Mouse (Mus musculus): ENCODE data around the gene Wdr11. TPM values are rescaled to one million over a fixed set of nuclear protein-coding genes. Genes with fewer than 3 reads are reported as not detected.

Wdr11 gene
- total and polyA plus RNA-seq, 3 experiments = 24.8 to 37.6 (median 26.1) TPM

DNA sequence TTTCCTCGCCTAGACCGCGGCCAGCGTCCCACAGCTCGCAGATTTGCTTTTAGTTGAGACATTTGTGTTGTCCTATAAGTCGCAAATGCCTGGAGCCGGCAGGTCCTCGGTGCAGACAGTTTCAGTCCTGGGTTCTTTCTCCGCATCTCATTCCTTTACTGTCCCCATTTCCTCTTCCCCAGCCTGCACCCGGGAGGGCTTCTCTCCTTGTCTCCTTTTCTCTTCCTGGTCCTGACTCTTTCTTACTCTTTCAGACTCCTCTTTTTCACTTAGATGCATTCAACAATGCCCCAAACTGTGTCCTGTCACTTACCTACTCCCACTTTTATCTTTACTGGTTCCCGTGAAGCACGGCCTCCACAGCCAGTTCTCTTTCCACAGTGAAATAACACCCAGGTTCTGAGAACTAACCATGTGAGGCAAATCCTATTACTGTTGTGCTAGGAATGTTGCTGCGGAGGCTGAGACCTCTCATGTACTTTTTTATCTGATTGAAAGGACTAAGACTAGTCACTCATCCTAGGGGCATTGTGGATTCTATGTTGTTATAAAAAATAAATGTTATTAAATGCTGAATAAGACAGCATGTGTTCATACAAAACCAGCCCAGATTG, 576 bp downstream of the Wdr11 start (continued):
- TF ChIP-seq CHD2 (IDR thresholded peaks at IDR 0.05; ENCODE audit: low read length) (no peak), SIN3A (IDR thresholded peaks at IDR 0.05; ENCODE audit: low read length) (0 out of 2 replicates have a peak, but pooled peaks have one; percentile 17), ZMIZ1 (IDR thresholded peaks at IDR 0.05; ENCODE audit: low read depth, low read length) (no peak), USF2 (conservative IDR thresholded peaks at IDR 0.05; ENCODE audit: low read depth, low read length) (no peak), MAFK (IDR thresholded peaks at IDR 0.05; ENCODE audit: insufficient replicate concordance, low read length) (no peak), MEF2A (IDR thresholded peaks at IDR 0.05; ENCODE audit: borderline replicate concordance, low read depth, low read length) (no peak), TBP (conservative IDR thresholded peaks at IDR 0.05; ENCODE audit: low read depth, low read length) (no peak), NELFE (IDR thresholded peaks at IDR 0.05; ENCODE audit: low read depth, low read length) (no peak; the same call in 1 of the 2 replicates), PAX5 (IDR thresholded peaks at IDR 0.05; ENCODE audit: low read length) (no peak), BHLHE40 (IDR thresholded peaks at IDR 0.05; ENCODE audit: low read depth, low read length) (no peak)

DNA sequence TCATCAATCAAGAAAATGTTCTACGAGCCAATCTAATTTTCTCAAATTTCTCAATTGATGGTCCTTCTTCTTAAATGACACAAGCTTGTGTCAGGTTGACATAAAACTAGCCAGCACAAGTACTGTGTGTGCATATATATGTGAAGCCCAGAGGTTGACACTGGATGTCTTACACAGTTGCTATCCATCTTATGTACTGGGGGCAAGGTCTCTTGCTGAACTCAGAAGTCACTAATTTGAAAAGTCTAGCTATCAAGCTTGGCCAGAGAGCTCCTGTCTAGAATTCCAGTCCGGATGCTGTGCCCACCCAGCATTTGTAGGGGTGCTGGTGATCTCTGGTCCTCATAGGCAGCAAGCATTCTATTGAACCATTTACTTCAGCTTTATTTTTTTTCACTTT, 5.5 kb downstream of the Wdr11 start:
- Histone ChIP-seq H3K4me3 (replicated peaks in 1 of 3; ENCODE audit: low read depth in 2 of 3, low read length in 2 of 3, poor library complexity in 1 of 3) (no peak overlapping the region), H3K9ac (ENCODE audit: insufficient read depth, low read depth) (no peak overlapping the region), H3K79me2 (replicated peaks; ENCODE audit: control insufficient read depth, extremely low read depth, insufficient read depth, poor library complexity, severe bottlenecking) (peaks cover 2% of the 10 kb centered on the region; the same call in 1 of the 2 replicates), H3K9me3 (replicated peaks; ENCODE audit: low read length) (no peaks in the 10 kb centered on the region), H3K27me3 (replicated peaks) (no peaks in the 10 kb centered on the region), H3K4me2 (ENCODE audit: insufficient read depth, low read depth, poor library complexity, severe bottlenecking) (no peak overlapping the region), H3K36me3 (replicated peaks in 1 of 2; ENCODE audit: control insufficient read depth in 1 of 2, insufficient read depth in 1 of 2, low read length in 1 of 2) (peaks cover 27 to 50% of the 10 kb centered on the region in 2 experiments), H3K27ac (ENCODE audit: insufficient read depth, low read depth) (no peak overlapping the region), H3K4me1 (ENCODE audit: control insufficient read depth in 1 of 2, insufficient read depth in 2 of 2) (peaks cover 0 to 8% of the 10 kb centered on the region in 2 experiments; a peak in 2 of 4 replicates)
- no peak for TF ChIP-seq ZC3H11A (IDR thresholded peaks at IDR 0.05; ENCODE audit: low read depth, low read length)
- TF ChIP-seq KAT2A (IDR thresholded peaks at IDR 0.05; ENCODE audit: insufficient replicate concordance, low read length) = no peak
- TF ChIP-seq CTCF (conservative IDR thresholded peaks at IDR 0.05 in 1 of 2, IDR thresholded peaks at IDR 0.05 in 1 of 2; ENCODE audit: low read depth in 2 of 2, low read length in 2 of 2) = no peak
- no peak for TF ChIP-seq POLR2A (IDR thresholded peaks at IDR 0.05; ENCODE audit: low read depth, low read length)
- TF ChIP-seq NELFE (IDR thresholded peaks at IDR 0.05; ENCODE audit: low read depth, low read length) = no peak
- no peak for TF ChIP-seq IRF4 (IDR thresholded peaks at IDR 0.05; ENCODE audit: low read depth, low read length)
- TF ChIP-seq ELF1 (IDR thresholded peaks at IDR 0.05; ENCODE audit: low read depth, low read length) = no peak
- no peak for TF ChIP-seq ZNF384 (IDR thresholded peaks at IDR 0.05; ENCODE audit: low read depth, low read length)
- no peak for TF ChIP-seq USF1 (IDR thresholded peaks at IDR 0.05; ENCODE audit: low read depth, low read length)
- no peak for TF ChIP-seq MAZ (IDR thresholded peaks at IDR 0.05; ENCODE audit: low read depth, low read length)
- TF ChIP-seq CHD2 (IDR thresholded peaks at IDR 0.05; ENCODE audit: low read length) = no peak
- dilution Hi-C loops (cut with MboI; ENCODE audit: extremely low pct_ligation_motif_present, extremely low pct_unique_long_range_greater_than_20kb, low sequenced_read_pairs) (no loop called here), in situ Hi-C loops (cut with MboI; ENCODE audit: low pct_ligation_motif_present, low pct_unique_long_range_greater_than_20kb, low sequenced_read_pairs) (no loop called here)
- DNase-seq (ENCODE audit: extremely low read depth) = no peak

DNA sequence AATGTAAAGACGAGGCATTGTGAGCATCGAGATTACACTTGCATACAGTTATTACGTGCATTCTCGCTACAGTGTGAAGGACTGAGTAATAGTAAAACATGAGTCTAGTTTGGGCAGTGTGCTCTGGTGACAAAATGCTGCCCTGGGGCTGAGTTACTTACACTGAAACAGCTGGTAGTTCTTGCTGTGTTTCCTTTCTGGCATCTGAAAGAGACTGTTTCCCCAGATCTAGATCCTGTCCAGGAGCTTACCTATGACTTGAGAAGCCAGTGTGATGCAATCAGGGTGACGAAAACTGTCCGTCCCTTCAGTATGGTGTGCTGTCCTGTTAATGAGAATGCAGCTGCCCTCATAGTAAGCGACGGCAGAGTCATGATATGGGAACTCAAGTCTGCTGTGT, 14.6 kb downstream of the Wdr11 start:
- Histone ChIP-seq H3K27me3 (replicated peaks) (no peaks in the 10 kb centered on the region), H3K79me2 (replicated peaks; ENCODE audit: control insufficient read depth, extremely low read depth, insufficient read depth, poor library complexity, severe bottlenecking) (no peaks in the 10 kb centered on the region), H3K4me3 (replicated peaks in 1 of 3; ENCODE audit: low read depth in 2 of 3, low read length in 2 of 3, poor library complexity in 1 of 3) (no peak overlapping the region), H3K9ac (ENCODE audit: insufficient read depth, low read depth) (no peak overlapping the region), H3K4me1 (ENCODE audit: control insufficient read depth in 1 of 2, insufficient read depth in 2 of 2) (peaks cover 0 to 9% of the 10 kb centered on the region in 2 experiments; a peak in 2 of 4 replicates), H3K4me2 (ENCODE audit: insufficient read depth, low read depth, poor library complexity, severe bottlenecking) (no peak overlapping the region), H3K9me3 (replicated peaks; ENCODE audit: low read length) (no peaks in the 10 kb centered on the region), H3K36me3 (replicated peaks in 1 of 2; ENCODE audit: control insufficient read depth in 1 of 2, insufficient read depth in 1 of 2, low read length in 1 of 2) (peaks cover 69 to 95% of the 10 kb centered on the region in 2 experiments), H3K27ac (ENCODE audit: insufficient read depth, low read depth) (no peak overlapping the region)
- TF ChIP-seq ETS1 (conservative IDR thresholded peaks at IDR 0.05; ENCODE audit: low read depth, low read length) (no peak), HCFC1 (IDR thresholded peaks at IDR 0.05; ENCODE audit: low read depth, low read length) (no peak), SMC3 (IDR thresholded peaks at IDR 0.05; ENCODE audit: low read depth, low read length) (no peak), ZKSCAN1 (IDR thresholded peaks at IDR 0.05; ENCODE audit: borderline replicate concordance, low read depth, low read length) (no peak), JUN (IDR thresholded peaks at IDR 0.05; ENCODE audit: insufficient read depth, low read depth, low read length) (no peak), RAD21 (IDR thresholded peaks at IDR 0.05; ENCODE audit: low read depth, low read length) (no peak), EP300 (IDR thresholded peaks at IDR 0.05; ENCODE audit: low read length) (no peak), ZC3H11A (IDR thresholded peaks at IDR 0.05; ENCODE audit: low read depth, low read length) (no peak)
- in situ Hi-C loops (cut with MboI; ENCODE audit: low pct_ligation_motif_present, low pct_unique_long_range_greater_than_20kb, low sequenced_read_pairs) (no loop called here), dilution Hi-C loops (cut with MboI; ENCODE audit: extremely low pct_ligation_motif_present, extremely low pct_unique_long_range_greater_than_20kb, low sequenced_read_pairs) (no loop called here)
- DNase-seq (ENCODE audit: extremely low read depth) = no peak
